Comparison of ENCODE assay signal across 27 mouse cellular contexts in genomic region chr14:99387581-99387980, GRCm38 (mm10).
"Had no signal": no experiment of that assay in that cellular context is flagged by ENCODE, and none has a peak within 500 bp of the region (broad histone marks: within the 10 kb centered on the region; RNA-seq: fewer than 3 reads in every experiment).

No protein-coding gene starts in this region.

- DNase-seq: gastrocnemius, postnatal 14 days; heart, adult 18-20 months; heart, postnatal 10 days; heart, postnatal 4 days; kidney, adult 11 months; kidney, adult 2 months; kidney, adult 9 months; kidney, postnatal 14 days; kidney, postnatal 36 days; layer of hippocampus, adult 9-11 months; layer of hippocampus, postnatal 36 days; left cerebral cortex, postnatal 4 days; liver, embryonic 13.5 days; liver, postnatal 0 days had no signal

- H3K27ac ChIP-seq: heart, embryonic 10.5 days; hindbrain, embryonic 10.5 days; hindbrain, embryonic 12.5 days; hindbrain, embryonic 14.5 days; kidney, embryonic 15.5 days; kidney, postnatal 0 days; limb, embryonic 13.5 days; limb, embryonic 15.5 days; liver, embryonic 13.5 days; liver, embryonic 15.5 days had no signal

- H3K36me3 ChIP-seq: heart, embryonic 10.5 days; heart, embryonic 12.5 days; hindbrain, embryonic 10.5 days; hindbrain, embryonic 12.5 days; kidney, embryonic 15.5 days; limb, embryonic 13.5 days; limb, embryonic 15.5 days; liver, embryonic 13.5 days; liver, embryonic 15.5 days had no signal

- H3K27me3 ChIP-seq: heart, embryonic 12.5 days; hindbrain, embryonic 12.5 days; kidney, embryonic 15.5 days; limb, embryonic 13.5 days; limb, embryonic 15.5 days; liver, embryonic 13.5 days; liver, embryonic 15.5 days had no signal

- H3K4me1 ChIP-seq: heart, embryonic 10.5 days; heart, embryonic 12.5 days; hindbrain, embryonic 10.5 days; hindbrain, embryonic 12.5 days; kidney, embryonic 15.5 days; limb, embryonic 13.5 days; limb, embryonic 15.5 days; liver, embryonic 13.5 days; liver, embryonic 15.5 days had no signal

- H3K4me3 ChIP-seq: heart, embryonic 10.5 days; heart, embryonic 12.5 days; hindbrain, embryonic 10.5 days; hindbrain, embryonic 12.5 days; kidney, embryonic 15.5 days; limb, embryonic 13.5 days; limb, embryonic 15.5 days; liver, embryonic 13.5 days; liver, embryonic 15.5 days had no signal

- H3K9me3 ChIP-seq: heart, embryonic 10.5 days; heart, embryonic 12.5 days; hindbrain, embryonic 10.5 days; hindbrain, embryonic 12.5 days; kidney, embryonic 15.5 days; limb, embryonic 13.5 days; limb, embryonic 15.5 days; liver, embryonic 13.5 days; liver, embryonic 15.5 days had no signal

- ATAC-seq: hindbrain, embryonic 16.5 days; inflammation-experienced regulatory T-cells, adult 6 months; intestine, embryonic 16.5 days; liver, postnatal 0 days had no signal

- H3K4me2 ChIP-seq: heart, embryonic 12.5 days; hindbrain, embryonic 12.5 days; hindbrain, embryonic 14.5 days; kidney, embryonic 15.5 days; limb, embryonic 13.5 days; limb, embryonic 15.5 days; liver, embryonic 13.5 days; liver, embryonic 15.5 days had no signal

- H3K9ac ChIP-seq: heart, embryonic 12.5 days; hindbrain, embryonic 12.5 days; hindbrain, embryonic 14.5 days; kidney, embryonic 15.5 days; limb, embryonic 13.5 days; limb, embryonic 15.5 days; liver, embryonic 13.5 days; liver, embryonic 15.5 days; liver, postnatal 0 days had no signal
